Mouse (Mus musculus): Measurements from ENCODE around the gene Dgkb.

Gene Dgkb

DNA sequence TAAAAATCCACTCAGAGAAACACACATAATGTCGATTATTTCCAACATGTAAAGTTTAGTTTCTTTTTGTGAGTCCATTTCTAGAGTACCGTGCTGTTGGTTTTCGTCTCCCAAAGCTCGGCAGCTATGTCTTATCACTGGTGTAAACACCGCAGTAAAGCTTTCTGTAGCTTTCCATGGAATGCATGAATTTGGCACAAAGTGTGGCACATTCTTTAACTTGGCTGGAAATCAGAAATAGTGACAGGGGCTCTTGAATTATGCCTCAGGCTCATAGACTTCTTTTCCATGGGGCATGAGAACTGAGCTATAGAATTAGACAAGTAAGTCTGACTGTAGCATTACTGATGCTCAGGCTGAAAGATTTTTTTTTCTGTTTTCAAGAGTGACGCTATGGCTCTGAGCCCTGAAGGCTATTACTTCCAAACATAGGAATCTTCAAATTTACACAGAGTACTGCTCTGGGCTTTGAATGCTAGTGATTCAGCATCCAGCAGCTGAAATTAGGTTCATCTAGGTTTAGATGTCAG lies 179.0 kb downstream of the Dgkb start:
- DNase-seq (ENCODE audit: low spot score), result no peak

DNA sequence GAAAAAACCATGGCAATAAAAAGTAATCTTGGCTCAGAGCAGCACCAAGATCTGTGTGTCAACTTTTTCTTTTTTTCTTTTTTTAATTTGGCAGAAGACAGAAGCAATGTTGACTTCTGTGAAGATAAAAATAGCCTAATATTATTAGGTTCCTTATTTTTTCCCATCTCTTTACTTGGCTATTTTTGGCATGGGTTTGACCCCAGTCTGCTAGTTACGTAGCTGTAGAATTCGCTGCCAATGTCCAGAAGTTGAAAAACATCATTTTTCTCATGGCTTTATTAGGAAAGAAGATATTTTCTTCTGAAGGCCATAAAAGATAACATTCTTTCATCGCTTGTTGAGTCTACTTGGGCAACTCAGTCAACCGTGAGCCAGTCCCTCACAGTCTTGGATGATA lies 200.1 kb downstream of the Dgkb start:
- no peak for DNase-seq (ENCODE audit: low spot score)

DNA sequence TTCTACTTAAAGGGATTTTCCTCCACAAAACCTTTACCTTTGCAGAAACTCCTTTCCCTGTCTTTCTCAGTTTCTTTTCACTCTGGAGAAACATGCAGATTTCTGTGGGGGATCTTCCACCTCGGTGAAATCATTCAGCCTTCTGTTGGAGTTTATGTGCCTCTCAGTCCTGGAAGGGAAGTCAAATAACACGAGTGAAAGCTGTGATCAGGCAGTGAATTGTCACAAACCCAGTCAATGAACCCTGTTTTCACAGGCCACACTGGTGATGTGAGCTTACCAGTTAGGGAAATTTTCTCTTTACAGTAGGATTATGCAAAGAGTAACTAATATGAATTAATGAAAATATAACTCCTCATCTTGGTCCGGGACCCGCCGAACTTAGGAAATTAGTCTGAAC lies 229.7 kb downstream of the Dgkb start:
- no peak for DNase-seq (ENCODE audit: low spot score)

DNA sequence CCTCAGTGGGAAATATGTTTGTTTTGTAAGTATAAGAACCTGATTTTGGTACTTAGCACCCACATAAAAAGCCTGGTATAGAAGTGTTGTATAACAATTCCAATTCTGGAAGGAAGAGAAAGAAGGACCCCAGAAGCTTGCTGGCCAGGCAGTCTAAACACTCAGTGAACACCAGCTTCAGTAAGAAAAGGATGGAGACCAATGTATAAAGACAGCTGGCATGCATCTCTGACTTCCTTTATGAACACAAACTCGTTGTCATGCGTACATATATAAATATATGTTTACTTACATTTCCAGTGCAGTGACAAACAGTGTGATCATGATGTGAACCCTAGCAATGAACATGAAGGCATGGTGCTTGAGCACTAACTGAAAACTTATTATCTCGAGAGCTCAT lies 270.7 kb downstream of the Dgkb start:
- no peak for DNase-seq (ENCODE audit: low spot score)

DNA sequence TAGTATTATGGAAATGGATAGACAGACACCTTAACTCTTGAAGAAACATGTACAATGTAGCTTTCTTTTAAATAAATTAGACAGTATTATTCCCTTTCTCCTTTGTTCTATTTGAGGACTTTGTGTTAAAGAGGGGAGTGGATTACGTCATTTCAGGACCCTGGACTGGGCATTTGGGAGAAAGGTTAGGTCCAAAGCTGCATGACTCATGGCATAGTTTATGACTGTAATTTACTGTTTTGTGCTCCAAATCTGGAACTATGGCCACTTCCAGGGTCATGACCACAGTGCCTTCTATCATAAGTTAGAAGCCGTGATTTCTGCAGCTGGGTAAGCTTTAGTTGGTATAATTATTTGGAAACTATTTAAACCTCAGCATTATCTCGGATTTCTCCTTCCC lies 294.4 kb downstream of the Dgkb start:
- DNase-seq (ENCODE audit: low spot score), result no peak

DNA sequence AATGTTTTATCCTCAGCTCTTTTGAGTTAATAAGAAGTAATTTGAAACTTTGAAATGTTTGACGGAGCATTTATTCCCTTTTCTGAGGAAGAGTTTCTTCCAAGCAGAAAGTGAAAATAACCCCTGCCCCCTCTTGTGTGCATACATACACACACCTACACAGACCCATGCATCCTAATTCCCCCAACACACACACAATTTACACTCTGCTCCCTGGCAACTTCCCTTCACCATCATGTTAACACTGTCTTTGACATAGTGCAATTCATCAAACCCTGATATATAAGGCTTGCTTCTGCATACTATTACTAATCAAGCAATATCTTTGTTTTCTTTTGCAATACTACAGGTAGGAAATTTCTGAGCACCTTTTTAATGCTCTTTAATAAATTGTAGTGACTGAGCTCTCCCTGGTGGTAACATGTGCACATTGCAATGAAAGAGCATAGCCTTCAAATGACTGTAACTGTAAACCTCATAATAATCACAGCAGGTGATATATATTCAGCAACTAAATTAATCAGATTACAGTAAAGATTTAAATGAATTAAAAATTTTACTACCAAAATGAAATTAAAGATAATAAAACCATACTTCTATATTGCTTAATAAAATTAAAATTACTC lies 297.6 kb downstream of the Dgkb start:
- no peak for DNase-seq (ENCODE audit: low spot score)

DNA sequence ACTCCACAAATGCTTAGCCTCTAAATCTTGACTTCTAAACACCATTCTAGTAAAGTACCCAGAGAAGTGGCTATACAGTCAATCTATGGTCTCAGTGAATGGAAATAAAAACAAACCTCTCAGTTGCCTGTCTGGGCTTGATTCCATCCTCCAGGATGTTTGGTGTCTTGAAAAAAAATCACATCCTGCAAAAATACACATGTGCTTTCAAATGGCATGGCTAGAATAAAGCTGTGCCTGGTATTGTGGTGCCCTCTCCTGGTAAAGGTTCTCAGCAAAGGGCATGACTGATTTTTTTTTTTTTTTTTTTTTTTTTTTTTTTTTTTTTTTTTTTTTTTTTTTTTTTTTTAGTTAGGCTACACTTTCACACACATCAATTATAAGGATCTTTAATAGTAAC lies 306.0 kb downstream of the Dgkb start:
- DNase-seq (ENCODE audit: low spot score), result no peak

DNA sequence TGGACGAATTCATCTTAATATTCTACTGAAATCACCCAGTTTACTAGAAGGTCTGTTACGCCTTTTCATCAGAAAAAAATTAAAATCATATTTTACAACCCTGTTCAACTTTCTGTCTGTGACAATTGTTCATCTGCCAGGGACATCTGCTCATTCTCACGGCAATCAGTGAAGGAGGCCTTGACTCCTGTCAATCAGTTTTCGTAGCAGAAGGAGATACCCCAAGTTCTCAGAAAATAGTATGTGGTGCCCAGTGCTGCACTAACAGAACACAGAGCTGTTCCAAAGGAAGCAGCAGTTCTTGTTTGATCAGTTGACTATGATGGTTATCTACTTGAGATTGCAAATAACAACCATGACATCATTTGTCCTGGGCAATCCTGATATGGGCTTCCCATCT lies 307.8 kb downstream of the Dgkb start:
- no peak for DNase-seq (ENCODE audit: low spot score)

DNA sequence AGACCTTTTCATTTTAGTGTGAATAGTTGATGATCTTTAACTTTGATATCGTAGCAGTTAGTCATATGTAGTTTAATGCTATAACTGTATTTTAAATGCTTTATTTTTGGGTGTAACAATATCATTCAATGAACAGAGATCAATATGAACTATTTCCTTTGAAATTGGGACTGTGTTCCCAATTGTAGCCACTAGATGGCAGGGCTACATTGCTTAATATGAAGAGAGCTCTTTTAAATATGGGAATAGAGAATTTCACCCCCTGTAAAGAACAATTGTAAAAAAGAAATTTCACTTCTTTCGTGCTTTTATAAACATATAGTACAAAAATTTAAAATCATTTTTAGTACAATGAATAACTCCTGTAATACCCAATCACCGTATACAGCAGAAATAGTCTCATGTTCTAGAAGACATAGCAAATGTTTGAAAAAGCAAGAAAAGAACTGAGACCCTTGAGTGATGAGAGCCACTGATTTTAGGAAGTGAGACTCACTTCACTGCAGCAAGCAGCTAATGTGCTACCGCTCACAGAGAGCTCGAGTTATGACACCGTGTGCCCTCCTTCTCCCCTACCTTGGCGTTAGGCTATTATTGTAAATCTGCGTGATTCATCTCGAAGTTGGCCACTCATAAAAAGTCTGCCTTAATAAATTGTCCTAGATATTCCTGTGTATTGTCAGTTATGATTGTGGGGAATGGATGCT lies 312.8 kb downstream of the Dgkb start:
- no peak for DNase-seq (ENCODE audit: low spot score)

DNA sequence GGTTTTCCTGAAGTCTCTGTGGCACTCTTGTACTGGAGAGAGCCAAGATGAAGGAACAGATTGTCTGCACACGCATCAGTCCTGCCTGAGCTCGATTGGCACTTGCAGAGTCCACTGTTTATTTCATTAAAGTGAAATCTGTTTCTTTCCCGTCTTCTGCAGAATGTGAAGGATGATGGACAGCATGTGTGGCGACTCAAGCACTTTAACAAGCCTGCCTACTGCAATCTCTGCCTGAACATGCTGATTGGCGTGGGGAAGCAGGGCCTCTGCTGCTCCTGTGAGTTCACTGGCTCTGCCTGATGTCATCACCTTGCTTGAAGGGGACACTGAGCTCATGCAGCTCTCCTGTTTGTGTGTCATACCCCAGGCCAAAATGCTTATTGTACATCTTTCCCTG lies 318.9 kb downstream of the Dgkb start:
- no peak for DNase-seq (ENCODE audit: low spot score)

DNA sequence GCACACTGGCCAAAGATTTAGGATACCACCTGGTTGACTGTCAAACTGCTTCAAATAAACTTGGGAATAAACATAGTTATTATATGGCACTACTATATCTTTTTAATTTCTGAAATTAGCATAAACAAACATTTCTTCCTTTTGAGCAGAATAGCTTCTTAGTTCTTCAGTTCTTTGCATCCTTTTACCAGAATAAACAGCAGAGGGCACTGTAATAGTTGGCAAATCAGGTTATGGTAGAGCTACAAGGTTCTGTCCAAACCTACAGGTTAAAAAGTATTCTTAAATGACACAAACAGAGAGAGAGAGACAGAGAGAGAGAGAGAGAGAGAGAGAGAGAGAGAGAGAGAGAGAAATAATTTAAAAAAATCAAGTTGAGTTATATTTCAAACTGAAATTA lies 322.5 kb downstream of the Dgkb start:
- no peak for DNase-seq (ENCODE audit: low spot score)

DNA sequence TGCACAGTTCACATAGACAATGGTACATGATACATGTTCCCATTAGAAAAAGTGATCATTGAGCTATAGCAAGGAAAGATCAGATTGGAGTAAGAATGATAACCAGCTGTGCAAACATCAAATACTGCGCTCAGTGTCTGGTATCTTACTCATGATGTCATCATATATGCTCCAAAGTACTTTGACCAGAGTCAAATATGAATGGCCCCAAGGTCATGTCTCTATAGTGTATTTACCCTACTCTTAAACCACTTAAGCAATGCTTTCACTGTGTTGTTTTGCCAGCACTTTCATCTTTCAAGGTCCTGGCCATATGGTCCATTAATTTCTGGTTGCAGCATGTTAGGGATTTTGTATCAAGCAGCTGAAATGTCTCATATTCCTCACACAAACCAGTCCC lies 415.1 kb downstream of the Dgkb start:
- no peak for DNase-seq (ENCODE audit: low spot score)

DNA sequence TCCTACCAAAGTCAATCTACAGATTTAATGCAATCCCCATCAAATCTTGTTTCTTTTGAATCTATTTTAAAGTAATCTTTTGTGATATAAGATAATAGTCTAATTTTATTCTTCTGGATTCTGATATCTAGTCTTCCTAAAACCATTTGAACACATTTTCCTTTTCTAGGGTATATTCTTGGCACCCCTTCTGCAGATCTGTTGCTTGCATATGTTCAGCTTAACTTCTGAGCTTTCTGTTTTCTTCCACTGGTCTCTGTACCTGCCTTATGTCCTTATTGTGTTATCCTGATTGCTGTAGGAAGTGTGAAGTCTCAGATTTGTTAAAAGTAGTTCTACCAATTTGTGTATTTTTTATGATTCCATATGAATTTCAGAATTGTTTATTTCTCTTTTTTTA lies 451.3 kb downstream of the Dgkb start:
- DNase-seq (ENCODE audit: low spot score), result no peak

DNA sequence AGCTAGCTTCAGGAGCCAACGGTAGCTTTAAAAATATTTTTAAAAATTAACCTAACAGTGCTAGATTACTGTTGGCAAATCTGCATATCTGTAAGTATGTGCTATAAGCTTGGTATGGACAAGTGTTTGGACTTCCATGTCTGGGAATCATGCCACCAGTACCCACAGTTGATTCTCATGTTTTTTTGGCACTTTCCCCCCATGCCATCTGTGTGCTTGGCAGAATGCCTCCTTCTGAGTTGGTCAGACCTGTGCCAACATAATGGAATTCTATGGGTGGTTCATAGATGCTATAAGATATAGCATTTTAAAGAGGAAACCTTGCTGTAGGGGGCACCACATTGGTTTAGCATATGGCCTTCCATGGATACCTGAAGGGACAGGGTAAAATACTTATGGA lies 484.0 kb downstream of the Dgkb start:
- no peak for DNase-seq (ENCODE audit: low spot score)

DNA sequence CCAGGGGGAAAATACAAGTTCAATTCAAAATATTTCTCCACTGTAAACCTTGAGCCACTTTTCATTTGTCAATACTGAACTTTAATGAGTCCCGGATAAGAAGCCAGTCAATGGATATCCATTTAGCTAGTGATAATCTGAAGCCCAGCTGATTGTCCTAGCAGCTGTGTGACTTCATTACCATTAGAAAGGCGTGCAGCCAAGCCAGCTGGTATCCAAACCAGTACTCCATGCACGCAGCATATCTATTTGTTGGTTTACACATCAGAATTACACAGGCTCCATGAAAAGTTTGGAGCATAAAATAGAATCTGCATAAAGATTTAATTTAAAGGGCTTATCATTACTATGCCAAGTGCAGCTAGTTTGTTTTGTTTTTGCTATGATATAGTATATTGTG lies 486.3 kb downstream of the Dgkb start:
- DNase-seq (ENCODE audit: low spot score), result no peak

DNA sequence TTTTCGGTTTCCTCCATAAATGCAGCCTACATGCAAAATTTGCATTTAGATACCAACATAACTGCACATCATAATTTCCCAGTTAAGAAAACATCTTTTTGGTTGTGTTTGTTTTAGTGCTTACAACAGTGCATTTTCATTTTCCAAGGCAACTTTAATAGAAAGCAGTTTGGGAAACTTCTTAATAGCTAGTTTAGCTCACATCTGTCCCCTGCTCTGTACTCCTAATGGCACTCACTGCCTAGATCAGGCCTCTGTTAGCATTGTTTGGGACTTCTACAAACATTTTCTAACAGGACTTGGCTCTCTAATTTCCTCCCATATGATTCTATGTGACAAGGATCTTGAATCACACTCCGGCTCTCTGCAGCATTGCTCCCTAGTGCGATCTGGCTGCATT lies 486.7 kb downstream of the Dgkb start:
- no peak for DNase-seq (ENCODE audit: low spot score)

DNA sequence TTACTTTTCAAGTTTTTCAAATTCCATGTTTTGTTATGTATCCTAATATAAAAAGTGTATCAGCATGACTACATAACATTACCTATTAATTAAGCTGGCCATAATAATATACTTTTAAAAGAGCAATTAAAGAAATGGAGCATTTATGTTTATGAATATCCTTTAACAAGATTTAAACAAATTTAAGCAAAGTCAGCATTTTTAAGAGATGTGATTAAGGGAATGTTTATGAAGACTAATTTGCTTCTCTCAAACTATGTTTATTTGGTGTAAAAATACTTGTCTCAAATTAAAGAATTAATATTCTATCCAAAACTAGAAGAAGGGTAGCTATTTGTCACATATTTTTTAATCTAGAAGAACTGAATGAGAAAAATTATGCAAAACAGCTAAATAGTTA lies 492.4 kb downstream of the Dgkb start:
- no peak for DNase-seq (ENCODE audit: low spot score)

DNA sequence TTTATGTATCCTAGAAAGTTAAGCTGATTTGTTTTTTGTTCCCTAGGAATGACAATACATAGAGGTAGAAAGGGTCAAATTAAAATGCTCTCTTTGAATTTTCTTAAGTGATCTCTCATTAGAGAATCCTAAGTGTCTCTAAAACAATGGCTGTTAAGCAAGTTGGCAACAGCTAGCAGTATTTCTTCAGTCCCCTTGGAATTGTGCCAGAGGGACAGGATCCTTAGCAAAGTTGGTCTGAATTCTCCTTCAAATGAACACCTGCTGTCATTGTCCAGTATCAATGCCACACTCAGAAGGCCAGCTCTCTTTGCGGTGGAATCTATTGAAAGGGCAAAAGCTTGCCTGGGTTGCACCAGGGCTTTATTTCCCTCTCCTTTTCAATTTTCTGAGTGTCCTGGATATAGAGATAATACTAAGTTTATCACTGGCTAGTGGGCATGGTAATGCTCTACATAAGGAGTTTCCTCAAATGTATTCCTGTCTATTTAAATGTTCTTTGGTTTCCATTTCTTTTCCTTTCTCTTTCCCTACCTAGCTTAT lies 510.3 kb downstream of the Dgkb start:
- DNase-seq (ENCODE audit: low spot score), result no peak

DNA sequence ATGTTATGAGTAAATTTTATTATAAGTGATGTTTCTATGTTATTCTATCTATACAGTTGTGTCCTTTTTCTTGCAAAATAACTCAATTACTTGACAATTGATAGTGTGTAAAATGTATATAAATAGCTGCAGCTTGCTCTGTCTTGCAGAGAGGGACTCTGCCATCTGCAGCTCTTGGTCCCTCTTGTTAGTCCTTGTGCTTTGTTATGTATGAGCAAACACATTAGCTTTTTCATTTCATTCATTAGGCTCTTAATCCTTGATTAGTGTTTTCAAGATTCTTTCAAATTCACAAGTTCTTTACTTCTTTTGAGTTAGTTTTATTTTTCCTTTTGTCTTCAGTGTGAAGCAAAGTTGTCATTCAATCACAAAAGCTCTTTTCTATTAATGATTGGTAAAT lies 511.3 kb downstream of the Dgkb start:
- DNase-seq (ENCODE audit: low spot score), result no peak

DNA sequence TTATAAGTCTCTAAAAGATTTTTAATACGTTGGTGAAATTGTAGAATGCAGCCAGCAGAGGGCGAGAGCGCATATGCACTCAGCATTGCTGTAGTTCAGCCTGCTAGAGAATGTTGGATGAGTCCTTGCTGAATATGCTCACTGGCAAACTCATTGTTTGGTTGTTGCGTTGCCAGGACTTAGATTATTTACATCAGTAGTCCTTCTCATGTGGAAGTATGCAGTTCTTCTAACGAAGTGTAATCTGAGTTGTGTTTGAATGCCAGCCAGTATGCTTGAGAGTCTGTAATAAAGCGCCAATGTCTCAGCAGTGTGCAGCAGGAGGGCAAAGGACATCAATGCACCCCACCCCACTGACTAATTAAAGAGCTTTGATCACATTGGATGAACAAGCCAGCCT lies 525.1 kb downstream of the Dgkb start:
- DNase-seq (ENCODE audit: low spot score), result no peak

DNA sequence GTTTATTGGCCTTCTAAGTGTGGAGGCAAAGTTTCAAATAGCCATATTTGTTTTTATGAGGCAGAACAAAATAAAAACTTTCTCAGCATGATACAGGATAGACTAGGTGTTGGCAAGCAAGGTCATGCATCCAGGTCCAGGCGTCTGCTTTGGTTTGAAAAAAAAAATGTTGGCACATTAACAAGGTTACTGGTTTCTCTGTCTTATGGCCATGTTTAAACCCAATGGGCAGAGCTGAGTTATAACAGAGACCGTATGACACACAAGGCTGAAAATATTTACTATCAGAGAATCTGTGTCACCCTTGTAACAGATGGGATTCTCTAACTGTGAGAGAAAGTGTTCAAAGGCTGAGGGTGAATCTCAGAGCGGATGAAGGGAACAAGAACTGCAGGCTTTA lies 535.0 kb downstream of the Dgkb start:
- no peak for DNase-seq (ENCODE audit: low spot score)

DNA sequence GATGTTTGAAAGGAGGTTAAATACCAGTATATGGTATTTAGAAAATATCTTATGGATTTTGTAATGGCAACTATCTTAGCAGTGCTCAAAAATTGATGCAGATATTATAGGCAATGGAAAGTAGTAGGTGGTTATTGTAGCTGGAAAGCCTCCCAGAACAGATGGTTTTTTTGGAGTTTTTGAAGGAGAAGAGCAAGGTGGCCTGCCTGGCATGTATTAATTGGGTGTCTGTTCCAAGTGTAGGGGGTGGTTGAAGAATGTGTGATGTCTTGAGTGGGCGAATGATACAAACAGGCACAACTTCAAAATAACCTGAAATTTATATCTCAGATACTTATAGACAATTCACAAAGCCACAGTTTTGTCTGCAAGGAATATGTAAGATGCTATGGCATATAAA lies 538.9 kb downstream of the Dgkb start:
- no peak for DNase-seq (ENCODE audit: low spot score)

DNA sequence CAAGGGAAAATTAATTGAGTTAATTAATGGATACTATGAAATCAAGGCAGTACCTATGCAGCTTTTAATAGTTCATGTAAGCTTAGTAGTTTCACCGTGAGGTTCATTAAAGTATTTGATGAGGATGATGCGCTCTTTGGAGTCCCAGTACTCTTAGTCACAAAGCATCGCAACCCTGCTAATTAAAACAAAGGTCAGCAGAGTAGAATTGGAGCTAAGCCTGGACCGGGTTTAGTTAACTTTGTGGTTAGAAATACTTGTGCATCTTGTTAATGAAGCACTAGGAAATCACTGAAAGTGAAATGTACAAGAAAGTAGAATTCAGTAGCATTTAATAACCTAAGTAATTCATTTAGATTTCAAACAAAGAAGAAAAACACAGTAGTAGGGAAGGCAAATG lies 544.0 kb downstream of the Dgkb start:
- no peak for DNase-seq (ENCODE audit: low spot score)

DNA sequence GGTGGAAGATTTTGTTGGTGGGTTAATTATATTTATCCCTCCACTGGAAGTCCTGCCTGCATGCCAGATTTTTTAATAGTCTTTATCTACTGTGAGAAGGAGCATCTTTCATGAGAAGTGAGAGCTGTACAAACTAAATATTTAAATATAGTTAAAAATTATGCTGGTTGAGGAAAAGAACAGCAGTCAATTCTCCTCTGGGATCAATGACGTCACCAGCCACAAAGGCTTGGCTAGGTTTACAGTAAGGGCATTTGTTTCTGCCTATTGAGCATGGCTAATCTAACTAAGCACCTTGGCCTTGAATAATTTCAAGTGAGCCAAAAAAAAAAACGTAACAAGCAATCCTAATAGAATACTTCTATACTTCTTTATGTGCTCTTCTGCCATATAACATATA lies 554.1 kb downstream of the Dgkb start:
- DNase-seq (ENCODE audit: low spot score), result no peak

All from T-cell, adult 2 months (primary cell).